Mouse (Mus musculus) olfactory bulb, adult 2 months (tissue): ENCODE measurements around the gene Pla2g2c.

Experiments used
- CTCF ChIP-seq: fragments of 200-500 bp; IDR thresholded peaks from 2 replicates; pipeline ENCODE4 v1.5.1; 2012; ENCODE audit warnings: low read depth, mild to moderate bottlenecking, low read length, moderate library complexity; ENCODE audit not compliant: insufficient read depth
- POLR2A ChIP-seq: fragments of 200-500 bp; IDR thresholded peaks from 2 replicates; pipeline ENCODE4 v1.6.1; 2012; ENCODE audit warnings: mild to moderate bottlenecking, low read depth, low read length, moderate library complexity; ENCODE audit not compliant: insufficient read depth

GRCm38 (mm10) chr4:138753608-138754007 lies 29.0 kb downstream of the Pla2g2c start:
- TF ChIP-seq POLR2A (no peak), CTCF (no peak)
